Mouse (Mus musculus): ENCODE data around the gene Gm42417. TPM values are rescaled to one million over a fixed set of nuclear protein-coding genes. Genes with fewer than 3 reads are reported as not detected.
"Not testable (repeated sequence)": the region's sequence is repeated elsewhere in the genome, so short reads cannot be mapped to it uniquely, and the experiment has no call there.

Gm42417 gene
- total RNA-seq, 2 experiments from 2014 or later: not detected

DNA sequence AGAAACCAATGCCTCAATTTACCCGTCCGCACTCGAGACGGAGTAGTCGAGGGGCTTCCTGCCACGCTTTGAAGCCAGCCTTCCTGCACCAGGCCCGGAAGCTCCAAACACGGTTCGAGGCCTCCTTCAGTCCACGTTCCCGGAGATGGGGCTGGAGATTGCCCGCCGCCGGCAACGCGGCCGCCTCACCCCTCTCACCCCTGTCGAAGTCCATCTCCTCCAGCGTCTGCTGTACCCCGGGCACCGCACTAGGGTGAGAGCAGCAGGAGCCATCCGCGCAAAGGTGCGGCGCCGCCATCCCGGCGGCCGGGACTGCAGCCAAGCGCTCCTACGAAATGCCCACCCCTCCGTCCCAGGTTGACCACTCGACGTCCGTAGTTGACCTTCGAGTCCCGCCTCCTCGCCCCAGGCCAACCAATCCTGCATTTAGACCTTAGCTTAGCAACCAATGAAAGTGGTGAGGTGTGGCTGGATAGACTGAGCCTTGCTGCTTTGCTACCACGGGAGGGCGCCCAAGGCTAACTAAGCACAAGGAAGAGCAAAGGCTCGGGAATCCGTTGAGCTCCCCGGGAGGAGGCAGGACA lies 7.8 kb upstream of the Gm42417 start, which contains the start of gene Ankrd39:
Ankrd39 (minus strand) TSS at position 558 of the 584 bp plus-strand sequence.
- DNase-seq (ENCODE audit: low spot score in 2 of 2): peak; percentile 97 to 99

DNA sequence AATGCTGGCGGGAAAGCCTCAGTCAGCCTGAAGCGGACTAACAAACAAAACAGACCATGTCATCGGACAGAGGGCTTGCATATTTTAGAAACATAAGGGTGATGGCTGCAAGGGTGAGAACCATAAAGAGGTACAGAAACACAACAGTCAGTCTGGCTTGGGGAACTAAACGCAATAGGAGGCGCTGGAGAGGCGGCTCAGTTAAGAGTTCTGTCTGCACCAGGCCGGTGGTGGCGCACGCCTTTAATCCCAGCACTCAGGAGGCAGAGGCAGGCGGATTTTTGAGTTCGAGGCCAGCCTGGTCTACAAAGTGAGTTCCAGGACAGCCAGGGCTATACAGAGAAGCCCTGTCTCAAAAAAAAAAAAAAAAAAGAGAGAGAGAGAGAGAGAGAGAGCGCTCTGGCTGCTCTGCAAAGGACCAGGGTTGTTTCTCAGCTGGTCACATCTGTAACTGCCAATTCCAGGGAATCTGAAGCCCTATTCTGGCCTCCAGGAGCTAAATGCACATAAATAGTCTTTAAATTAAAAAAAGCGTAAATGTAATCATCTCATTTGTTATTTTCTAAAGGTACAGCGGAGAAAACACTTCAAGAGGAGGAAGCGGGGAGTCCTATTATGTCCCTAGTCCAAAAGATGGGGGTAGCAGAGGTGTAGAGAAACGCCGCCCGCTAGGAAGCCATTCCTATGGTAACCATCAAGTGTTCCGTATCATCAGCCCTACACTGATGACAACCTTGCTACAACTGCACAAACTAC lies 6.8 kb upstream of the Gm42417 start:
- peak in 1 of 2 experiments; percentile 46 for DNase-seq (ENCODE audit: low spot score in 2 of 2)

DNA sequence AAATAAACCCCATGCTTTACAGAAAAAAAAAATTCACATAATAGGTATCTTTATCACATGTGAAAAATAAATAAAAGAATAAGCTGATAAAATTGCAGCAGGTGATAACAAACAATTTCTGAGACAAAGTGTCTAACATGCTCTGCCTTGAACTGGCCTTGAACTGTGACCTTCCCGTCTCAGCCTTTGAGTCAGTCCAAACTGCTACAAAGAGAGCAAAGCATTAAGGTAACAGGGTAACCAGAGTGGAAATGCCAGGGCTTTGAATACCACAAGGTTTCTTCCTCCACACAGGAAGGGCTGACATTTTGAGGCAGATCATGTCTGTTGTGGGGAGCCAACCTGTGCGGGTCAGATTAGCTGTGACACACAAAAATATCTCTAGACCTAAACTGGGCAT lies 6.2 kb upstream of the Gm42417 start:
- DNase-seq (ENCODE audit: low spot score in 2 of 2): no peak

DNA sequence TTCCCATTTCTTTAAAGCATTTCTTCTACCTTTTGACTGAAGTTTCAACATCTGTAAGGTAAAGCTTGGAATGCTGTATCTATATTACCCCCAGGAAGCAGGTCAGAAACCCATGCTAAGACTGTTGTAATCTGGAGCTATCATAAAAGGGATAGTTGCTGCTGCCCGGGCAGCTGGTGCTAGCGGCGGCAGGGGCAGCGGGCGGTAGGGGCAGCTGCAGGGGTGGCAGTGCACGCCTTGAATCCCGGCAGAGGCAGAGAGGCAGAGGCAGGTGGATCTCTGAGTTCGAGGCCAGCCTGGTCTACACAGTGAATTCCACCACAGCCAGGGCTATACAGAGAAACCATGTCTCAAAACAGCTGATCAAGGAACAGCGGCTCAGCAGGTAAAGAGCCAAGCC lies 3.7 kb upstream of the Gm42417 start:
- DNase-seq (ENCODE audit: low spot score in 2 of 2): no peak

DNA sequence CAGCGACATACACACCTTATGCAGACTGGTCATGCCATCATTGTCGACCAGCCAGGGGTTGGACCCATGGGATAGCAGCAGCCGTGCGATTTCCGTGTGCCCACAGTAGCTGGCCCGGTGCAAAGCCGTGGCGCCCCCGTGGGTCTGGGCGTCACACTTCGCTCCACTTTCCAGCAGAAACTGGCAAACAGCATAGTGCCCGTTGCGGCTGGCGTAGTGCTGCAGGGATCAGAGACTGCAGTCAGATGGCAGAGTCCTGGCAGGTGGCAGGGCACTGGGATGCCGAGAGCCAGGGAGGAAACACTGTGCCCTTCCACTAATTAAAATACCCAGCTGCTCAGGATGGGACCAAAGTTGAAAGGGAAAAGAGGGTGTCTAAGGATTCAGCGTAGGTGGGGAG lies 2.6 kb upstream of the Gm42417 start:
- DNase-seq (ENCODE audit: low spot score in 2 of 2): no peak

DNA sequence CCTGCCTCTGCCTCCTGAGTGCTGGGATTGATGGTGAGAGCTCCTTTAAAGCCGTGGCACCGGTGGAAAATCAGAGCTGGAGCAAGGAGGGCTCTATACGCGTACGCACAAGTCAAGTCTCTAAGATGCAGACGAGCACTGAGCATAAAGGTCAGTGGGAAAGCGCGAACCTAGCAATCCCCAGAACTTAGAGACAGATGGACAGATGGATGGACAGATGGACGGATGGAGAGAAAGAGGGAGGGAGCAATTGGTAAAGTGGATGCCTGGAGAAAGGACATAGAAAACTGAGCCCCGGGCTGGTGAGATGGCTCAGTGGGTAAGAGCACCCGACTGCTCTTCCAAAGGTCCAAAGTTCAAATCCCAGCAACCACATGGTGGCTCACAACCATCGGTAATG lies 1.6 kb upstream of the Gm42417 start:
- DNase-seq (ENCODE audit: low spot score in 2 of 2): no peak

DNA sequence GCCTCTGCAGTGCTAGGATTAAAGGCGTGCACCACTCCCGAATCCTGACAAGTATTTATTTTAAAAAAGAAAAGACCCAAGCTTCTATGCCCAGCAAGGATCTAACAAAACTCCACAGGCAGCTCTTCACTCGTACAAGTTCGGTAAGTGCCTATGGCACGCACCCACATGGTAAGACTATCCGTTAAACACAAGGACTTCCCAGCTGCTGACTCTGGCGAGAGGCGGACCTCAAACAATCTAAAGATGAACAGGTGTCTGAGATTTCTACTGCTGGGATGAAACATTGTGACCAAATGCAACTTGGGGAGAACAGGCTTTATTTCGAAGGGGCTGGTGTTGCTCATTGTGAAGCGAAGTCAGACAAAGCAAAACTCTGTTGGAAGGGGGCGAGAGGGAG lies 903 bp upstream of the Gm42417 start:
- DNase-seq (ENCODE audit: low spot score in 2 of 2): no peak

DNA sequence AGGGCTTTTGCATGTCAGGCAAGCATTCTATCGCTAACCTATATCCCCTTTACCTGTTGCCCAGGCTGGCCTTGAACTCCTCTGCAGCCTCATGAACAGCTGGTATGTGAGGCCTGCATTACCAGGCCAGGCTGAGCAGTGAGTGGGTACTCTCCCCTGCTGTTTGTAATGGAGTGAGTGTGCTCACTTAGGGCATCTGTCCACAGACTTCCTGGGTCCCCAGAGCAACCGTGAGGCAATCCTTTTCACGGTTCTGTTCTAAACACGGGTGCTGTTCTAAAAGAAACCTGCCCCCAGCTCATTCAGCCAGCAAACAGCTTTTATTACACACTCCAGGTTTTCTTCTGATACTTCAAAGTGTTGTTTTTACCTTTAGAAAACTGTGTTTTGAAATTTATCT lies 502 bp downstream of the Gm42417 start:
- DNase-seq (ENCODE audit: low spot score in 2 of 2): no peak

DNA sequence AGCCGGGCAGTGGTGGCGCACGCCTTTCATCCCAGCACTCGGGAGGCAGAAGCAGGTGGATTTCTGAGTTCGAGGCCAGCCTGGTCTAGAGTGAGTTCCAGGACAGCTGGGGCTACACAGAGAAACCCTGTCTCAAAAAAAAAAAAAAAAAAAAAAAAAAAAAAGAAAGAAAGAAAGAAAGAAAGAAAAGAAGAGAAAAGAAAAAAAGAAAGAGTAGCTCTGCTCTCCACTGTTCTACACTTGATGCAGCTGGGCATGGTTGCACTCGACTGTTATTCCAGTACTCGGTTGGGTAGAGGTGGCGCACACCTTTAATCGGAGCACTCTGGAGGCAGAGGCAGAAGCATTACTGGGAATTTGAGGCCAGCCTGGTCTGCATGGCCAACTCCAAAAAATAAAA lies 2.4 kb downstream of the Gm42417 start, which contains the start of gene Ankrd23:
Ankrd23 (minus strand) TSS at position 101 of the 400 bp plus-strand sequence.
- DNase-seq (ENCODE audit: low spot score in 2 of 2): not testable (repeated sequence)

DNA sequence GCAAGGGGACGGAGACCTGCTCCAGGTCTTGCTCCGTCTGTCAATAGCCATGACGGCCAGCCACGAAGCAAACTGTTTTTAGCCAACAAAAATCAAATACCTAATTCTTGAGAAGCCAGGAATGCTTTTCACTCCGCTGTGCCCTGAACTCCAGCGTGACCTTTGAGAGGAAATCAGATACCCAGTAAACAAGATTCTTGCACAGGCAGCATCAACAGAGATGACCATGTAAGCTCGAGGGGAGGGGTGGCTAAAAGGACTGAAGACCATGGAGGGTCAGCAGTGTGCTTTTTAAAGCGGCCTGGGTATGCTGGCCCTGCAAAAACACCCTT lies 2.9 kb downstream of the Gm42417 start:
- DNase-seq (ENCODE audit: low spot score in 2 of 2): no peak

DNA sequence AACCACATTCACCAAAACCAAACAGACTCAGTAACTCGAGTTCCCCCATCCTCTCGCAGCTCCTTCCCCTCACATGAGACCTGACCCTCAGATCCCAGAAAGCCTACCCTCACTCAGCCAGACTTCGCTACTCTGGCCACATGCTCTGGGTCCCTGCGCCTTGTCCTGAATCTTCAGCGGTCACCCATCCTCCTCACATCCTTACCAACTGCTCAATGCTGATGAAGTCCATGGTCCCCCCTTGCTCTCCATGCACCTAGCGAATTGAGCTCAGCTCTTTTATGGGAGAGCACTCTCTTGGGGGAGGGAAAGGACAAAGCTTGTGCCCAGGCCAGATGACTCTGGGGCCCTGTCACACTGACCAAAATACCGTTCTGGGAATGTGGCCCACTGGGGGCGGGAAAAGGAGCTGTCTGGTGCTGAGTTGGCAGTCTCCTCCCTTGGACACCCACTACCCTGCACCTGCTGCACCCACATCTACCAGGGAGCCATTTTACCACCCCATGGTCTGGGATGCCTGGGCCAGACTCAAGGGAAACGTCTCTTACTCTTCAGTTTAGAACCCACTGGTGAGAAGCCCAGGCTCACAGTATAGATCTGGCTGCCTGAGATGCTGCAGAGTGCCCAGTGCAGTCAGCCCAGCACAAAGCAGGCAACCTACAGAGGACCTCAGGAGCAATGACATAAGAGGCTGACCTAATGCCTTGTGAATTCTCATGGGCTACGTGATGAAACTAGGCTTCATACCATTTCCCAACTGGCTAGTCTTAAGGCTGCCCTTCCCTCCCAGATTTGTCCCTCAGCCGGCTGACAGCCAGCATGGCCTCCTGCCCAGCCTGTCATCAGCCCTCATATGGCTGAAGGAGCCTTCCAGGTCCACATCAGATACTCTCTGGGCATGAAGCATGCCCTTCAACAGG lies 3.5 kb downstream of the Gm42417 start:
- no peak for DNase-seq (ENCODE audit: low spot score in 2 of 2)

DNA sequence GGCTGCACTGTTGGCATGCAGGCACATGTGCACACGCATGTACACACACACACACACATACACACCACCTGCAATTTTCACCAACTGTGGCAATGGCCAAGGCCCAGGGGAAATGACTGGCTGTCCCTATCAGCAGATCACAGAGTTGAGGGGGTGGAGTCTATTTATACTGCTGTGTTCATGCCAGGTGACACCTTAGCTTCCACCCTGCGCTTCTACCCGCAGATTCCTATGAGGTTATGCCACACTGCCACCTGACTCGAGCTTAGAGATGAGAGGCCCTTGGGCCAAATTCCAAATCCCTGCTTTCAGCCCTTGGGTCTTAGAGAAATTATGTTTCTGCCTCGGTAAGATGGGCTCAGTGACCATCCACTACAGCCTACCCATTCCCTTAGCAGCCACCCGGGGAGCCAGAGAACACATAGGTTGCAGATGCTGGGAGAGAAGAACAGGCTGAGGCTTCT lies 4.6 kb downstream of the Gm42417 start:
- no peak for DNase-seq (ENCODE audit: low spot score in 2 of 2)

DNA sequence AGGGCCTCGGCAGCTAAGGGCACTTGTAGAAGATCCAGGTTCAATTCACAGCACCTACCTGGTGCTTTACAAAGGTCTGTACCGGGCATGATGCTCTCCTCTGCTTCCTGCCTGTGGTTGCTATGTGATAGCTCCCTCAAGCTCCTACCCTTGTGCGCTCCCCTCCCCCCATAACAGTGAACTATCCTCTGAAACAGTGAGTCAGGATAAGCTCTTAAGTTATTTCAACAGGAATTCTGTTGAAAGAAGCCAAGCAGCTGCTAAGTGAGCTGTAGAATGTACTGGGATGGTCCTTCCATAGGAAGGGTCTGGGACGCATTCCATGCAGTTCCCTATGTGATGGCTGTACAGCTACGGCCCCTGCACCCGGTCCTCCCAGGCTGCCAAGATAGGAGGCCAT lies 5.7 kb downstream of the Gm42417 start:
- no peak for DNase-seq (ENCODE audit: low spot score in 2 of 2)

DNA sequence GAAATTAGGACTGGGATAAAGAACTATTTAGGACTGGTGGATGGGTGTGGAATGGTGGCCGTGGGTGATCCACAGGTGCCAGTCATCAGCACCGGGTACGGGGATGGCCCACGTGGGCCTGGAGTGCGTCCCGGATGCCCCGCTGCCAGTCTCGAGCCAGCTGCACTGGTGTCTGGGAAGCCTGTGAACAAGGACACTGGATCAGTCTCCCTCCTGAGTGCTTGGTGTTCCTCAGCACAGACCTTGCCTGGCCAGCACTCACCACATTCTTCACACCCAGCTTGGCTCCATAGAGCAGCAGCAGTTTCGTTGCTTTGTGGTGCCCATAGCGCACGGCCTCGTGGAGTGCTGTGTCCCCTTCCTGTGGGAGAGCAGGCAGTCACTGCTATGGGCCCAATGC lies 7.8 kb downstream of the Gm42417 start:
- no peak for DNase-seq (ENCODE audit: low spot score in 2 of 2)

DNA sequence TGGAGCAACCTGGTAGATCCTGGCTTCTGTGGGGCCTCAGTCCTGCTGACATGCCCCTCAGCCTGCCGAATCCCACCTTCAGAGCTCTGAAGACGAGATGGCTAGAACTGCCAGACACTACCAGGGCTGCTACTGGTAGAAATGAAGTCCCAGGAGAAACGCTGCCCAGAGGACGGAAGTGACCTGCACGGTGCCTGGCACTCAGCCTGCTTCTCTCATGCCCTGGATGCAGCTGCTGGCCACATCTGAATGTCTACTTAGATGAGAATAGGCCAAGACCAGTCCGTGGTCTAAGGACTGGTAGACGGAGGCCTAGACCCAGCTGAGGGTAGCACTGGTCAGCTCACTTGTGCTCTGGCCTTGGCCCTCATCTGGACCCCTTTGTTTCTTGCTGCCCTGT lies 8.3 kb downstream of the Gm42417 start:
- DNase-seq (ENCODE audit: low spot score in 2 of 2): no peak

DNA sequence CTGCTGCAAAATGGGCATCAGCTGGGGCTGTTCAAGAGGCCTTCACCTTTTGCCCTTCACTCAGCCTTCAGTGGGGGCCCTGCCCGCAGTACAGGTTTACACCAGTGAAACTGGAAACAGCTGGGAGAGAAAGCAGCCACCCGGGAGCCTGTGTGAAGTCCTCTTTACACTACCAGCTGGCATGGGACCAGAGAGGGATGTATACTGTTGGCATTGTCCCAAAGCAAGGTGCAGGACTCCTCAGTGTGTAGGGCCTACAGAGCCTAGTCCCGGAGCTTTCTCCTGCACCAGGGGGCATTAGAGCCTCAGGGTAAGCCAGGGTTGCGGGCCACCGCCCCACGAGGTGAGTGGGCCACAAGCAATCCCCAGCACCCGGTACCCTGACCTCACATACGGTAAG lies 8.7 kb downstream of the Gm42417 start:
- DNase-seq (ENCODE audit: low spot score in 2 of 2): no peak

DNA sequence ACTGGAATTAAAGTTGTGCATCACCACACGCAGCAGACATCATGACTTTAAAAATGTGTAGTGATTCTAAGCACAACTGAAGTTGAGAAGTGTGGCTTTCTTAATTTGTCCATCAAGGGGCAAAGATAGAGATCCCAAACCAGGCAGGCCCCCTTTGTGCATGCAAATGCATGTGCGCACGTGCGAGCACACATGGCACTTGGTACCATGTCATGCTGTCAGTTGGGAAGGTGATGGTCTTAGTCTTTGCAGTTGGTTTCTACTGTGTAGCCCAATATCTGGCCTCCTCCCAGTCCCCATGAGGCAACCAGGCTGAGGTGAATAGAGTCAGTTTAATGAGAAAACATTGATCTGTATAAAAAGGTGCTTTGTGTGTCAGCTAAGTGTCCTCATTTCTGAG lies 9.4 kb downstream of the Gm42417 start:
- DNase-seq (ENCODE audit: low spot score in 2 of 2): no peak

DNA sequence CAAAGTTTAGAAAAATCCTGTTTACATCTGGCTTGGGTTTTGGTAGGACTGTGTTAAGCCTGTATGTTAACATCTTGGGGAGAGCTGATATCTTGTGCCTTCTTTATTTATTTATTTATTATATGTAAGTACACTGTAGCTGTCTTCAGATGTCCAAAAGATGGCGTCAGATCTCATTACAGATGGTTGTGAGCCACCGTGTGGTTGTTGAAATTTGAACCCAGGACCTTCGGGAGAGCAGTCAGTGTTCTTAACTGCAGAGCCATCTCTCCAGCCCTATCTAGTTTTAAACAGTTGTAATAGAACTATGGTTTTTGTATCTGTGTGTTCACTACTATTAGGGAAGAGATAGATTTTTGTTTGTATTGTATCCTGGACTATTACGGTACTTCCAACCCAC lies 10.0 kb downstream of the Gm42417 start:
- DNase-seq (ENCODE audit: low spot score in 2 of 2): no peak

DNA sequence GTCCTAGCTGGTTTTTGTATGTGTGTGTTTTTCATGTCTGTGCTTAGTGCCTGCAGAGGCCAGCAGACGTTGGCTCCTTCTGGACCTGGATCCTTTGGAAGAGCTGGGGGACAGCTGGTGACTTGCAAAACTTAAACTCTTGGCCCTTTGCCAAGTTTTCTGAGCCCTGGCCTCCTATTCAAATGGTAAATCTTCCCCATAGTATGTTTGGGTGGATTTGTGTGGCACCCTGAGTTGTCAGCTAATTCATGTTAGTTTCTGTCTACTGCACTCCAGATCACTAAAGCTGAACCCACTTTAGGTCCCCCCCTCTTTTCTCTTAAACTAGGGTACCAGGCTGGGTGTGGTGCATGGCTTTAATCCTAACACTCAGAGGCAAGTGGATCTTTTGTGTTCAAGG lies 10.9 kb downstream of the Gm42417 start:
- DNase-seq (ENCODE audit: low spot score in 2 of 2): no peak

DNA sequence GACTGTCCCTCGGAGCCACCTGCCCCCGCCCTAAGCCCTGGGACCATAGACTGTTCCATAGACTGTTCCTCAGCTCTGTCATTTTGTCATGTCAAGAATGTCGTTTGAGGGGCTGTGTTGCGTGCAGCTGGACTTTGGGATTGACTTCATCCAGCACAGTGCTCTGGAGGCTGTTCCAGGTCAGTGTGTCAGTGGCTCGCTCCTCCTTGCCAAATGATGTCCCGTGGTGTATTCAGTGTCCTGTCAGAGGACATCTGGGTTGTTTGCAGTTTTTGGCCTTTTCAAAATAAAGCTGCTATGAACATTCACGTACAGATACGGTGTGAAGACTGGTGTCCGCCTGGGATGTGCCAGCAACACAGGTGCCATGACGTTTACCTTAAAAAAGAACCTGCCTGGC lies 12.3 kb downstream of the Gm42417 start:
- no peak for DNase-seq (ENCODE audit: low spot score in 2 of 2)

DNA sequence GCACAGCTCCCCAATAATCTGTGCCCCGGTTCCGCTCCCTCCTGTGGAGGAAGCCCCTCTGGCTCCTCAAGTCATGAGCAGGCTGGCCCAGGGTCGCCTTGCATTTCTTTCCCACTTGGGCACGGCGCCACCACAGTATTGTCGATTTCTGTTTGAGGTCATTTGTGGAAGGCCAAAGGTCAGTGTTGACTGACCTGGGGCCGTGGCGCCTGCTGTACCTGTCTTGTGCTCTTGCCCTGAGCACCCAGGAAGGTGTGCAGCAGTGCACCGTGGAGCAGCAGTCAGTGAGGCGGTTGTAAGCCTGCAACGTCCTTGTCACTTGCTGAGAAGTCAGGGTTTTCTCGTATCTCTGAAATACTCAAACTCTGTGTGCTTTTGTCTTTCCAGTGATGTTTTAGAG lies 13.5 kb downstream of the Gm42417 start:
- no peak for DNase-seq (ENCODE audit: low spot score in 2 of 2)

DNA sequence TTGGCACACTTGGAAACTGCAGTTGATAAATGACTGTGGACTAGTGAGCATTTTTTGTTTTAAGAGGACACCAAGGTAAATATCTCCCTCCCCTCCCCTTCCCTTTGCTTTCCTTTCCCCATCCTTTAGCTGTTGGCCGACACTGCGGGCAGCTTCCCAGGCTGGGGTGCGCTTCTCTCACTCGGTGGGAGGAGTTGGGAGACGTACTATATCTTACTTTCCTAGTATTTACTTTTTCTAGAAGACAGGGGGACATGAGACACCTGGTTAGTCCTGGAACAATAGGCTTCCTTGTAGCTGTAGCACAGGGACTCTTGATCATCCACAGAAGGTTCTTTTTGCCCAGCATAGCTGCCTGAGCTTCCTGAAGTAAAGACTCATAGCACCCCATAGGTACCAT lies 15.2 kb downstream of the Gm42417 start:
- DNase-seq (ENCODE audit: low spot score in 2 of 2): no peak
